Mouse (Mus musculus) ES-CJ7 (cell line): Measurements from ENCODE around the gene Pnpla7.
"Not testable (repeated sequence)": the region's sequence is repeated elsewhere in the genome, so short reads cannot be mapped to it uniquely, and the experiment has no call there.

Source experiments
- DNase-seq: peaks from one replicate; pipeline ENCODE4 v3.0.0; 2011; ENCODE audit warnings: low read depth, low spot score

The Pnpla7 gene

DNA sequence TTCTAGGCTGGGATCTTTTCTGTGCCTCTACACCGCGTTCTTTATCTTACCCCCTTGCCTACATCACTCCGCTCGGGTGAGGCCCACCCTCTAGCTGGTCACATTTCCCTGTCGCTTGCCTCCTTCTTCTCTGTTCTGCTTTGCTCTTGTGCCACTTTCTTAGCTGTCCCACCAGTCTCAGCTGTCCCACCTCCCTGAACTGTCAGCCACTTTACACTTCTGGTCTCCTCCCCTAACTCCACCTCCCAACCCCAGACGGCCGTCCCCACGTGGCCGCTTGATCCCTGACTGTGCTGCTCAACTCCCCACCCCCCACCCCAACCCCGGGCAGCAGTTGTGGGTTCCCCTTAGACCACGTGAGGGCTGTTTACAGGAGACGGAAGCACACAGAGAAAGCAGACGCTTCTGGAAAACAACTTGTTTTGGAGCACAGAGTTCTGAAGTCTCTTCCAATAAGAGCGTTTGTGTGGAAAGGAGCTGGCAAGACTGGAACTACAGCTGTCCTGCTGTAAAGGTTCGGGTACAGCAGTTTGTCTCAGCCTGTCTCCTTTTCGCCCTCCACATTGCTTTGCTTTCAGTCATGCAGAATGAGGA lies at the start of gene Pnpla7:
Pnpla7 (plus strand) TSS at position 330 of the 594 bp plus-strand sequence.
- DNase-seq = peak; percentile 83

DNA sequence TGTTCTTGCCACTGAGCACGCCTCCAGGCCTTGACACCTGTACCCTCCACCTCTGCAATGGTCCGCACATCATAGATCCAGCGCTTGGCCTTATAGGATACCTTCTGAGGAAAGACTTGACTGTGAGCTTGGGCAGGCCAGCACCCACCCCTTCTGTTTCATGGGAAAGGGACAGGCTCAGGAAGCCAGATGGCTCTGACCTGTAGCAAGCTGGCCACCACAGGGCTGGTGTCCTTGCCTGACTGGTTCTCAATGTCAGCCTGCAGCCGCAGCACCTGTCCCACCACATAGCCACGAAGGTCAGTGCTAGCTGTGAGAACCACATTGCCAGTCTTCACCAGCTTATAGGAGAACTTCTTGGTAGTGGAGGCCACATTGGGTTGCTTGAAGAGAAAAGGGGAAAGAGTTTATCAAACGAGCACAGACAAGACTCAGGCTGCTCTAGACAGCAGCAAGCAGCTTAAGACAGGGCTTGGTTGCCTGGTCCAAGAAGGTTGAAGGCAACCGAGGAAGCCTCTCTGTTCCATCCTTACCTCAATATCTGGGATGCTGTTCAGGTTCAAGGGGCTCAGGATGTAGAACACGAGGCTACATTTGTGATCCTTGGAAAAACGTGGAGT lies 49.4 kb upstream of the Pnpla7 start:
- no peak for DNase-seq

DNA sequence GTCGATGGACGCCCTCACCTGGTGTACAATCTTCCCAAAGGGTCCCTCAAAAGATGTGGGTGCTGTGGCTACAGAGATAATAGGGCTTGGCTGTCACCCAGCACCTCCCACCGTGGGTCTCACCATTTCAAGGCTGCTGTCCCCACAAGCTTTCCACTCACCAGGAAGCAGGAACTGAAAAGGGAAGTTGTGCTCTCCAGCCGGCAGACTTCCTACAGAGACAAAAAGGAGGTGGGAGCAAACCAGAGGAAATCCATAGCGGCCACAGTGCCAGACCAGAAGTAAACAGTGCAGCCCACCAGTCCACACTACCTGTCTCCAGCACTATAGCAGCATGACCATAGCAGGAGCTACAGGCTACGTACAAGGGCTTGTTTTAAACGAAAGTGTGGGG lies 48.9 kb upstream of the Pnpla7 start:
- no peak for DNase-seq

DNA sequence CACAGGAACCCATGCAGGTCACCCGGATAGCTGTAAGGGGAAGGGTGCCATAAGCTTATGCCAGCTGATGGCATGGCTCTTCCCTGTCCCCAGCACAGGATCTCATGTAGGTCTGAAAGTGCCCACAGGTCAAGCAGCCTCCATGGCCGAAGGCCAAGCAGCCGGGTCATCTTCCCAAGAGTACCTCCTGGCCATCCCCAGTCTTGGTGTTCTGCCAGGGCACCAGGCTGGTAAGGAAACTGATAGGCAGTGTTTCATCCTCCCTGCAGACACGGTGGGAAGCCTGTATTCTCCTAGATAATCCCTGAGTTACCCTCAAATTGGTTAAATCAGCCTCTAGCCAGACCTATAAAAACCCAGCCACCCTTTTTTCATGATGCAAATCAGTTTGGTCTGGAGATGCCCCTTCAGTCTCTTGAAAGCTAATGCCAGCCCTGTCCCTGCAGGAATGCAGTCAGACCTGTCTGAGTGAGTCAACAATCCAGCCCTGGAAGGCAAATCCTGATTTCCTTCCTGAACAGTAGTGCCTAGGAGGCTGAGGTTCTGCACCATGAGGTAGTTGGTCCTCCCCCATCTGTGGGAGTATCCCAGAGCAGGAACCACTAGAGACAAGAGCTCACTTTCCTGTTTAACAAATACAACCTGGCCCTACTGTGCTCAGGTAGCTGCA lies 47.9 kb upstream of the Pnpla7 start:
- no peak for DNase-seq

DNA sequence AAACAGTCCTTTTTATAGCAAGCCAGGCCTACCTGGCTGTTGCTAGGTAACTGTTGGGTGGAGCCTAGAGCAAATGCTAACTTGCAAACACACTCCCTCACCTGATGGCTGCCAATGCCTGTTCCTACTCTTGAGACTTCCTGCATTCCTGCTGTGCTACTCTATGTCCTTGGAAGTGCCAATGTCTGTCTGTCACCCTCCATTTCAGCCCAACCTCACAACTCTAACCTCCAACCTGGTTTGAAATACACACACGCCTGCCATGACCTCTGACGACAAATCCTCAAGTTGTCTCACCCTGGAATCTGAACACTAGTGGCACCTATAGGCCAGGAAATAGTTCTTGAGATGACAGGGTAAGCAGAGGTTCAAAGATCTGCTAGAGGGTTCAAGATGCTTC lies 46.7 kb upstream of the Pnpla7 start:
- DNase-seq = peak; percentile 42

DNA sequence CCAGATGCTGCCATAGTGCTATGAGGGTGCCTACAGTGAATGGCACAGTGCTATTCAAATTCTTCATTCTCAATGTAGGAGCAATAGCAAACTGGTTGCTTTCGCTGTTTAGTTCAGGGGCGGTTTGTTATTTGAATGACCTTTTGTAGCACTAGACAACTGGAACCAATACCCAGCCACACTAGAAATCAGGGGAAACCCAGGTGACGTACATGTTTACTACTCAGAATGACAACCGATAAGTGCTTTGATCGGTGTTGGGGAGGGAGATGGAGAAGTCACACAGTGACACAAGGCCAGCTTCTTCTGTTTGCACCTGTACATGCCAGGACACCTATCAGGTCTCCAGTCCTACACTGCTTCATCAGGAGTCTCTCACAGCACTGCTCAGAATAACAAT lies 46.2 kb upstream of the Pnpla7 start:
- no peak for DNase-seq

DNA sequence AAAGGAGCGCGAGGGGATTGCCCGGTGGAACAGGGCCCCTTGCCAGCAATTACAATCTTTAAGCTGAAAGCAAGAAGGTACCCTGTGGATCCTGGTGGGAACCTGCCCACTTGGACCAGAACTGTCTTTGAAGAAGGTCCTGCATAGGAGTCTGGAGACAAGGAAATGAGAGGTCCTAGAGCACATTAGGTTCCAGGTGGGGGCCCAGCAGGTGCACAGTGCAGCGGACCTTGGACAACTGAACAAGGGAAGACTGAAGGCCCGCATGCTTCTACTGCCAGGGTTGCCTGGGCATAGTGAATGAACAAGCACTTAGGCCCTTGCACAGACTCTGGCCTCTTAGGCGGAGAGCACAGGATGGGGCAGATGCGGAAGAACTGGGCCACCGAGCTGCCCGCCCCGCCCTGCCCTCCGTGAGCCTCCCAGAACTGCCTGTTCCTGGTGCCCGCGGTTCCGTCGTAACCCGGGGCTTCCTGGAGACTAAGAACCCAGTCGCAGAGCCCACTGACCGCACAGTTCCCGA lies 41.3 kb upstream of the Pnpla7 start:
- no peak for DNase-seq

DNA sequence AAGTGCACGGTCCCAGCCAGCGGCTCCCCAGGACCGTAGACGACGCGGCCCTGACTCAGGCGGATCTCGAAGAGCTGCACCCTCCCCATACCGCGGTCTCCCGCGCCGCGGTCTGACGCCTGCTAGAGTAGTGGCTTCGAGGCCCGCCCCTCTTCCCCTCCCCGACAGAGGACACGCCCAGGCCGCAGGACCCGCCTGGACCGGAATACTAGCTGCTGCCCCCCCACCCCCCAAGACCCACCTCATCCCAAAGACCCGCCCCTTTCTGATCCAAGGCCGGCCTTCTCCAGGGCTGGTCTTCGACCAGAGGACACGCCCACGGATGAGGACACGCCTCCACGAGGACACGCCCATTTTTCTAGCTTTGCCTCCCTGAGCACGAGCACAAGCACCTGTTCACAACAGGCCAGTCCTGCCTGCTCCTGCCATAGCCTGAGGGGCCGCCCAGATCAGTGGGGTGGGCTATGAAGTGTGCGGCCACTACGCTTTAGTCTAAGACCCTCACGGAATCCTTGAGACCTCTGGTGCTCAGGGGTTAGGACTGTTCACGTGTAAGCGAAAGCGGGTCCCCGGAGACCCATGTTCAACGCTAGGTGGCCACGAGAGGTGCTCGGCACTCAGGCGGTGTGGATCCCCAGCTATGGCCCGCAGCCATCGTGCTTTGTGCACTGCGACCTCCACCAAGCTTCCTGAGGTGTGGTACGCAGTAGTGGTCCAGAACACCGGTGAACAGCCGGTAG lies 40.6 kb upstream of the Pnpla7 start, which contains the start of gene Arrdc1:
Arrdc1 (minus strand) TSS at position 196 of the 740 bp plus-strand sequence.
- peak; percentile 98 for DNase-seq

DNA sequence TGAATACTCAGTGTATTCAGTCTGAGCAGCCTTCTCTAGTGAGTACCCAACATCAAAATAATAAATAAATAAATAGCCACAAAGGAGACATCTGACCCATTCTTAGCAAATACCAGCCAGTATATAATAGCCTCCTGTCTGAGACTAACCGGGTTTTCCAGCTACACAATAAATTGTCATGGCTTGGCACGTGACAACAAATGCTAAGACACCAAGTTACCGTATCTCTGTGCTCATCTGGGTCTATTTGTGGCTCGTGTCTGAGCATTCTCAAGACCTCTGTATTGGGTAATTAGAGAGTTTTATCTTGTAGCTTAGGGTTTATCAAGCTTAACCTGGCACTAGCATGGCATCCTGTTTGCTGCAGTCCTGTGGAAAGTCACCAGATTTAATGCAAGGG lies 33.7 kb upstream of the Pnpla7 start:
- DNase-seq = no peak

DNA sequence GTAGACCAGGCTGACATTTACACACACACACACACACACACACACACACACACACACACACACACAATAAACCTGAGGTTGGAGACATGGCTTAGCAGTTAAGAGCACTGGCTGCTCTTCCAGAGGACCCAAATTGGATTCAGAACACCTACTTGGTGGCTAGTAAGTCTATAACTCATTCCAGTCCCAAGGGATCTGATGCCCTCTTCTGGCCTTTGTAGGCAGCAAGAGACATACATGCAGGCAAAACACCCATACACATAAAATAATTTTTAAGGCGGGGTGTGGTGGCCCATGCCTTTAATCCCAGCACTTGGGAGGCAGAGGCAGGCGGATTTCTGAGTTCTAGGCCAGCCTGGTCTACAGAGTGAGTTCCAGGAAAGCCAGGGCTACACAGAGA lies 31.5 kb upstream of the Pnpla7 start:
- DNase-seq = peak; percentile 63

DNA sequence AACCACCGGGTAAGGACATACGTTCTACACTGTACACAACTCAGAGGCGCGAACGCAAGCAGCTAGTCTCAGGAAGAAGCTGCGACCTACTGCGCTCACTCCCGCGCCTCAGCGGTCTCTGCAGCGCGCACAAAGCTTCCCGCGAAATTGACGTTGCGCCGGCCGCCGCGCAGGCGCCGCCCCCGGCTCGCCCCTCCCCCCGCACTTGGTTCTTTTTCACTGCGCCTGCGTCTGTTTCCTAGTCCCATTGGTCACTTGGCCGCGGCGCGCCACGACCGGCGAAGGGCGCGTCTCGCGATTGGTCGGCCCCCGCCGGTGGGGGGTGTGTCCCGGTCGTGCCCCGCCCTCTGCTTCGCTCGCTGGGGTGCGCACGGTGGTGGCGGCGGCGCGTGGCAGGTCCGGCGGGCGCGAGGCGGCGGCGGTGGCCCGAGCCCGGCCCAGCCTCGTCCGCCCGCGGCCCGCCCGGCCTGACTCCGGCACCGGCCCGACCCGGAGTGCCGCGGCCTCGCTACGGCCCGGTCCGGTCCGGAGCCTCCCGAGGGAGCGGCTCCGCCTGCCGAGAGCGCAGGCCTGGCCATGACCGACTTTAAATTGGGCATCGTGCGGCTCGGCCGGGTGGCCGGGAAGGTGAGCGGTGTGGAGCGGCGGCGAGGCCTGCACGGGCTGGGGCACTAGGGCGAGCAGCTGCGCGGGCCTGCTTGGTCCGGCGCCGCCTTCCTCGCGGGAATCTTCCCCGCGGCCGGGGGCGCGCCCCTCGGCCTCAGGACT lies 26.2 kb upstream of the Pnpla7 start, which contains the start of gene Zmynd19:
Zmynd19 (plus strand) TSS at position 372 of the 768 bp plus-strand sequence.
- DNase-seq = peak; percentile 95

DNA sequence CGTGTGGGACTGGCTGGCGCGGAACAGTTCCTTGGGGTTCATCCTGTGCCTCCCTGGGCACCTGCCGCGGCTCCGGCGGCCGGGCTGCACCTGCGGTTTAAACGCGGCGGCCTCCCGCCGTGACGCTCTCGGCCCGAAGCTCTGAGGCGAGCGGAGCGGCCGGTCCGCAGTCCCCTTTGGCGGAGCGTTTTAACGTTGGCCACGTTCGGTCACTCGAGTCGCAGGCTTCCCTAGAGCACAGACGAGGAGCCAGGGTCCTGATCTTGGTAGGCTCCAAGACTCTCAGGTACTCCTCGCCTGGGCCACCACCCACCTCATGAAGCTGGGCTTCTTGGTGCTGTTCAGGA lies 25.7 kb upstream of the Pnpla7 start:
- DNase-seq = no peak

DNA sequence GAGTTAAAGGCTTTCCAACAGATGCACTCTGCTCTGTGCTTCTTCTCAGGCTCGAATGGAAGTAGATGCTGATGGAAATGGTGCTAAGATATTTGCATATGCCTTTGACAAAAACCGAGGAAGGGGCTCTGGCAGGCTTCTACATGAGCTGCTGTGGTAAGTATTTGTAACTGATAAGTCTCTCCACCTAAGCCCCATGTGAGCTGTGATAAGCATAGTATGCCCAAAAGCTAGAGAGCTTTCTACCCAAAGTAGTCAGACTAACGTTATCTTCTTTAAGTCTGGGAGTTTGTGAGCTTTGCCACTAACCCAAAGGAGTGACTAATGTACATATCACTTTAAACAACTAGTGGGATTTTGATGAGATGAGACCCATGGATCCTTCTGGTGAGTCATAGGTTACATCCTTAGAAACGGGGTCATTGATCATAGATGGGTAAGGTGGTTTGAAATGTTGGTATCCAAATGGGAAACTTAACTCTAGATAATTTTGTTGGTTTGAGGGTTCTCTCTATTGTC lies 23.2 kb upstream of the Pnpla7 start:
- DNase-seq = no peak

DNA sequence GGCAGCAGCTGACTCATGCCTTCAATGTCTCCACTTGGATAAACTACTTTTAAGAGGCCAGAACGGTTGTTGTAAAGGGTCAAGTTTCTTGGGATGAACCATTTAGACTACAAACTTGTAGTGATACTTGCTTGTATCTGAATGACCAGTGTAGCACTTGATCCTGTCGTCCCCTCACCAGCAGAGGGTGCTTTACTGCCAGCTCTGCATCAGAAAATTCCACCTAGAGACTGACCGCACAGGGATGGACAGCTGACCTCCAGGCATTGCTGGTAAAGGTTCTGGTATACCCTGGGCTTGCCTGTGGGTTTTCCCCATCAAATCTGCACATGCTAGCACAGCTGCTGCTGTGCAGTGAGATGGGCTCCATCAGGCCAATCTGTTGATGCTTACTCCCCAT lies 14.9 kb upstream of the Pnpla7 start:
- peak; percentile 46 for DNase-seq

DNA sequence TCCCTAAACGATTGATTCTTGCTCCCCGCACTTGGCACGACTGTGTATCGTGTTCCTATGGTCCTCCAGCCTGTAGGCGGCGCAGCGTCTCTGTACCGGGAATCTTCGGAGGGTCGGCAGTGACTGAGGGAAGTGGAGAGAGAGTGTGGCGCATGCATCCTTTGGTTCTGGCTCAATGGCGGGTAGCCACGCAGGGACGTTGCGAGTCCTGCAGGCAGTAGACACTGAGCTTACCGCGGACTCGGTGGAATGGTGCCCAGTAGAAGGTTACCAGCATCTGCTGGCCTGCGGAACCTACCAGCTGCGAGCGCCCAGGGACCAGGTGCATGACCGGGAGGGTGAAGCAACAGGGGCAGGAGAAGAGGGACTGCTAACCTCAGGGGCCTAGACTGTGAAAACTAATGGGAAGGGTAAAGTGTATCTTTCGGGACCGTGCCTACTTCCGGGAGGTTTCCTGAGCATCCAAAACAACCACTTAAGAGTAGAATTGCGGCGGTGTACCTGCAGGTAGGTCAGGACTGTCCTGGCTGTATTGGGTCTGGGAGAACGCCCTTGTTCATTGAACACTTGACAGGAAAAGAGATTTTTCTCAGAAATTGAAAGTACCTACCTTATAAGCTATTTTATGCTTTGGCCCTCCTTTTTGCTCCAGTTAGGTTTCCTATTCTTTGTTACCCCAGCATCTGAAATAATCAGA lies 13.4 kb upstream of the Pnpla7 start, which contains the start of gene Dph7:
Dph7 (plus strand) TSS at position 97 of the 697 bp plus-strand sequence.
- DNase-seq = peak; percentile 90

DNA sequence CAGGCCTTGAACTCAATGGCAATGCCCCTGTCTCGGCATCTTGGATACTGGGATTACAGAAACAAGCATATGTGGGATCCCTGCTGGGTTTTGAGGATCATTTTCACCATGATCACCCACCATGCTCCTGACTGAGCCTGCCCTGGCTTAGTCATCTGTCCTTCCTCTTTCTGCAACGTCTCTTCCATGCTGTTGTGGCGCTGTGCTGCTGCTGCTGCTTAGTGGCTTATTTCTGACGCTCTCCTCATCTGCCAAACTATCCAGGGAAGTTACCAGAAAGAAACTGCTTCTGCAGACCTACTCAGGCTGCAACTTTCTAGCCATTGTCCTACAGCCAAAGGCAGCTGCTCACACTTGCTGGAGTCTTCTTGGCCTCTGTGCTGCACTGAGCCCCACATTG lies 5.4 kb upstream of the Pnpla7 start:
- DNase-seq = no peak

DNA sequence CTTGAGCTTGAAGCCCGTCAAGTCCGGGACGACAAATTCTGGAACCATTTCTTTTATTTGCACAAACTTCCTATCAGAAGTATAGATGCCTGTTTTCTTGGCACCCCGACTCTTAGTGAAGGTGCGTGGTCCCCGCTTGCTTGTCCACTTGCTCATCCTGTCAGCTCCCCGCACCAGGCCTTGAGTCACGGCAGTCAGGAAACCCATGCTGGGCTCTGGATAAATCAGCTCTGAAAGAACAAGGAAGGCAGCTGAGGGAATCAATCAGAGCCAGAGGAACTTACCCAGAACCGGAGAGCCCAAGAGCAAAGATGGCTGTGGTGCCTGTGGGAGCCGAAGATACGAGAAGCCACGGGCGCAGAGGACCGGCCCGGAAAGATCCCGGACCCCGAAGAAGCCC lies 1.4 kb upstream of the Pnpla7 start:
- not testable (repeated sequence) for DNase-seq

DNA sequence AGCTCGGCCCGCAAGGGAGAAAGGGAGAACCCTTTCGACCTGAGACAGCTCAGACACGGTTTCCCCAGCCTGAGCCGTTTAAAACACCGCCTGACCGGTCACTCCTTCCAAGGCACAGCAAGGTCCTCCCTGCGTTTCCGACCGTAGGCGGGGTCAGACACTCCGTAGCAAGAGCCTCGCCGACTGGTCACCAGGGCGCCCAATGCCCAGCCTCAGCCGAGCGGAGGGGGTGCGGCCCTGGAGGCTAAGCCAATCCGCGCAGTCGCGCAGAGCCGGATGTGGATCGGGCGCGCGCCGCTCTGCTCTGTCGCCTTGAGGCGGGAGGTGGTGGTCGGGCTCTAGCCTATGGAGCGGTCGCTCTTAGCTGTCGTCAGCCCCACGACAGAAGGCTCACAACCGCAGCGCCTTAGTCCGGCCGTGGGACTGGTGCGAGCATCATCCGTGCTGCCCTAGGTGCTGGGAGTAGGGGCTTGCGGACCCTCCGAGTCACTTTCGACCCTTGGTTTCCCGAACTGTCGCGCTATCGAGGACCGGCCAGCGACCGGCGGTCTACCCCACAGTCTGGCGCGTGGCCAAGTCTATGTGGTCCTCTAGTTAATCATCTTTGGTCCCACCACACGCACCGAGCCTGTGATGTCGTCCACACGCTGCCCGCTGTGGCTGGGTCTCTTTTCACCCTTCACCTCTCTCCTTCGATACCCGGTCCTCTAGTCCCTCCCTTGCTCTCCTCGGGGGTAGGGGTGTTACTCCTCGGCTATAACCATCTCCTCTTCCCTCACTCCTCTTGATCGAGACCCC lies 728 bp upstream of the Pnpla7 start, which contains the start of gene Mrpl41:
Mrpl41 (minus strand) TSS at position 193 of the 798 bp plus-strand sequence.
- peak; percentile 93 for DNase-seq

DNA sequence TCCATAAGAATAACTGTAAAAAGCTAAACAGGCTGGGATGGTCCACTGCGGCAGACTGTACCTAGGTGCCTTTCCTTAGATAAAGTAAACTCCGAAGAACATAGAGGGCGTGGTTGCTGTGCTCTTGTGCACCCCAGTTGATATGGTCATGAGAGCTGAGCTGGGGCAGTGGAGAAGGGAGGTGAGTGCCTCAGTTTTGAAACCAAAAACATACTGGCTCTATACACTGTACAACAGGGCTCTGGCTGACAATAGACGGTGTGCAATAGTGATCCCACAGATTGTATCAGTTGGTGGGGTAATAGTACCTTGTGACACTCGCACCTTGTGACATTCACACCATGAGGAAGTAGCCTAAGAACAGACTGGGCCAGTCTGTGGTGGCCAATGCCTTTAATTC lies 1.1 kb downstream of the Pnpla7 start:
- no peak for DNase-seq
